Mouse (Mus musculus): ENCODE data around the gene Pde3a.

GRCm38 (mm10) chr6:141207531-141207930 is 41.5 kb upstream of the Pde3a start:
- TF ChIP-seq CTCF (IDR thresholded peaks at IDR 0.05; ENCODE audit: low read depth) (no peak), EP300 (optimal IDR thresholded peaks at IDR 0.05) (no peak)

All from stomach, postnatal 0 days (tissue).